In genomic region chr15:81879531-81880401, GRCm38 (mm10) we compare ENCODE assay signal across 8 mouse cellular contexts. TPM values are rescaled to one million over a fixed set of nuclear protein-coding genes. Genes with fewer than 3 reads are reported as not detected.
DNase-seq lines count a peak whose midpoint lies in the region; ATAC-seq and TF ChIP-seq lines count a peak whose summit lies in the region.

No protein-coding gene starts in this region.

- no peak overlapping the region for H3K4me3 ChIP-seq in forebrain, embryonic 14.5 days (ENCODE audit: low read depth, low read length)
- H3K4me3 ChIP-seq in layer of hippocampus, adult 2 months: peak overlapping the region; percentile 43
- no peak overlapping the region for H3K4me3 ChIP-seq in intestine, embryonic 15.5 days (replicated peaks)

- TF ChIP-seq CTCF in layer of hippocampus, adult 2 months (conservative IDR thresholded peaks at IDR 0.05): no peak

- peak; percentile 88 for ATAC-seq in forebrain, embryonic 14.5 days
- ATAC-seq in intestine, embryonic 15.5 days: no peak

- peak overlapping the region; percentile 95 for H3K27ac ChIP-seq in forebrain, embryonic 14.5 days (ENCODE audit: low read depth, low read length)
- peak overlapping the region; percentile 95 for H3K27ac ChIP-seq in layer of hippocampus, adult 2 months
- no peak overlapping the region for H3K27ac ChIP-seq in intestine, embryonic 15.5 days

- peak overlapping the region; percentile 9 for H3K9ac ChIP-seq in forebrain, embryonic 14.5 days (ENCODE audit: low read length)
- H3K9ac ChIP-seq in intestine, embryonic 15.5 days: no peak overlapping the region

- H3K4me2 ChIP-seq in forebrain, embryonic 14.5 days (ENCODE audit: low read length): peak overlapping the region; percentile 41
- H3K4me2 ChIP-seq in intestine, embryonic 15.5 days (replicated peaks): no peak overlapping the region; the same call in 1 of the 2 replicates

- peaks cover 25% of the 10 kb centered on the region for H3K4me1 ChIP-seq in forebrain, embryonic 14.5 days (ENCODE audit: control insufficient read depth, insufficient read depth, low read length)
- 0 out of 2 replicates have a peak, but pooled peaks cover 4% of the 10 kb centered on the region for H3K4me1 ChIP-seq in intestine, embryonic 15.5 days (replicated peaks)

- H3K9me3 ChIP-seq in forebrain, embryonic 14.5 days (replicated peaks; ENCODE audit: control insufficient read depth, low read length): no peaks in the 10 kb centered on the region
- H3K9me3 ChIP-seq in intestine, embryonic 15.5 days: no peaks in the 10 kb centered on the region

- H3K27me3 ChIP-seq in forebrain, embryonic 14.5 days (replicated peaks; ENCODE audit: control insufficient read depth, insufficient read depth, low read length): no peaks in the 10 kb centered on the region
- no peaks in the 10 kb centered on the region for H3K27me3 ChIP-seq in intestine, embryonic 15.5 days (replicated peaks)

- peak; percentile 95 for DNase-seq in heart, adult 11 months
- no peak for DNase-seq in heart, adult 8-10 months (ENCODE audit: low spot score)
- DNase-seq in forebrain, embryonic 14.5 days (ENCODE audit: low spot score): peak; percentile 92
- DNase-seq in layer of hippocampus, adult 2 months (ENCODE audit: low spot score in 2 of 2): peak; percentile 57 to 89
- peak; percentile 73 for DNase-seq in retina, adult 2 months (ENCODE audit: low read depth, low spot score)
- no peak for DNase-seq in spleen, adult 12 weeks (ENCODE audit: low spot score)
- DNase-seq in testis, postnatal 10 days (ENCODE audit: low spot score): no peak

- WGBS in forebrain, embryonic 14.5 days: 16% methylated on average over 5 of the region's 5 CpGs
- 83% methylated on average over 5 of the region's 5 CpGs for WGBS in intestine, embryonic 15.5 days

- H3K36me3 ChIP-seq in forebrain, embryonic 14.5 days (ENCODE audit: control insufficient read depth, insufficient read depth, low read length): no peaks in the 10 kb centered on the region
- no peaks in the 10 kb centered on the region for H3K36me3 ChIP-seq in intestine, embryonic 15.5 days

RNA-seq across cellular contexts. Expression of gene Aco2, which starts 7.7 kb away (rescaled TPM):
- total RNA-seq in heart, adult 8-10 months (2022): 1,000 to 10,000 TPM; 2,119 to 2,448 (median 2,260) TPM
- 204 and 231 TPM in 2 replicates for polyA plus RNA-seq in forebrain, embryonic 14.5 days (2014; fragmentation: Nextera tagmentation; extraction: Ambion mirVana)
- total RNA-seq in layer of hippocampus, adult 2 months (2021): 100 to 1,000 TPM; 442 to 446 TPM
- 227 and 239 TPM in 2 replicates for polyA plus RNA-seq in intestine, embryonic 15.5 days (2015; fragmentation: Nextera tagmentation; extraction: Ambion mirVana)

RNA-seq across cellular contexts. Expression of gene Phf5a, which starts 8.1 kb away (rescaled TPM):
- 10 to 100 TPM; 31.9 to 39.3 (median 33.9) TPM for total RNA-seq in heart, adult 8-10 months (2022)
- polyA plus RNA-seq in forebrain, embryonic 14.5 days (2014; fragmentation: Nextera tagmentation; extraction: Ambion mirVana): 153 and 202 TPM in 2 replicates
- 10 to 100 TPM; 33.0 to 36.8 TPM for total RNA-seq in layer of hippocampus, adult 2 months (2021)
- 120 and 152 TPM in 2 replicates for polyA plus RNA-seq in intestine, embryonic 15.5 days (2015; fragmentation: Nextera tagmentation; extraction: Ambion mirVana)

RNA-seq across cellular contexts. Expression of gene Tob2, which starts 21.2 kb away (rescaled TPM):
- total RNA-seq in heart, adult 8-10 months (2022): 100 to 1,000 TPM in 1 of 4 experiments, 10 to 100 TPM in 3; 50.6 to 129 (median 74.7) TPM
- polyA plus RNA-seq in forebrain, embryonic 14.5 days (2014; fragmentation: Nextera tagmentation; extraction: Ambion mirVana): 11.1 and 17.0 TPM in 2 replicates
- 10 to 100 TPM; 28.6 to 38.4 TPM for total RNA-seq in layer of hippocampus, adult 2 months (2021)
- 25.9 and 26.0 TPM in 2 replicates for polyA plus RNA-seq in intestine, embryonic 15.5 days (2015; fragmentation: Nextera tagmentation; extraction: Ambion mirVana)

RNA-seq across cellular contexts. Expression of gene Polr3h, which starts 46.3 kb away (rescaled TPM):
- total RNA-seq in heart, adult 8-10 months (2022): 10 to 100 TPM in 1 of 4 experiments, 1 to 10 TPM in 3; 7.6 to 10.3 (median 9.6) TPM
- 99.6 and 110 TPM in 2 replicates for polyA plus RNA-seq in forebrain, embryonic 14.5 days (2014; fragmentation: Nextera tagmentation; extraction: Ambion mirVana)
- 10 to 100 TPM; 44.8 to 51.4 TPM for total RNA-seq in layer of hippocampus, adult 2 months (2021)
- 65.5 and 80.4 TPM in 2 replicates for polyA plus RNA-seq in intestine, embryonic 15.5 days (2015; fragmentation: Nextera tagmentation; extraction: Ambion mirVana)

RNA-seq across cellular contexts. Expression of gene Csdc2, which starts 56.8 kb away (rescaled TPM):
- total RNA-seq in heart, adult 8-10 months (2022): 100 to 1,000 TPM in 1 of 4 experiments, 10 to 100 TPM in 3; 64.7 to 103 (median 72.9) TPM
- 72.8 and 110 TPM in 2 replicates for polyA plus RNA-seq in forebrain, embryonic 14.5 days (2014; fragmentation: Nextera tagmentation; extraction: Ambion mirVana)
- 10 to 100 TPM; 75.2 to 81.8 TPM for total RNA-seq in layer of hippocampus, adult 2 months (2021)
- polyA plus RNA-seq in intestine, embryonic 15.5 days (2015; fragmentation: Nextera tagmentation; extraction: Ambion mirVana): 11.7 and 12.9 TPM in 2 replicates

Comparison
In these comparisons a context has a peak if more than half of its experiments do, and no peak if none do; other contexts are left out.
1. DNase-seq: peak in heart, adult 11 months (single experiment), forebrain, embryonic 14.5 days (single experiment), layer of hippocampus, adult 2 months (2 of 2) and retina, adult 2 months (single experiment); none in heart, adult 8-10 months (single experiment), spleen, adult 12 weeks (single experiment) and testis, postnatal 10 days (single experiment).
2. RNA of gene Aco2, which starts 7.7 kb away (total RNA-seq): 2,119 to 2,448 TPM in heart, adult 8-10 months; 442 to 446 TPM in layer of hippocampus, adult 2 months; every median in the first group is over 4 times any median in the second.